Mouse (Mus musculus) mesoderm, embryonic 11.5 days (tissue): ENCODE results near the gene Zfp445.
"Not testable (repeated sequence)": the region's sequence is repeated elsewhere in the genome, so short reads cannot be mapped to it uniquely, and the experiment has no call there.

ENCODE experiments used
- DNase-seq: peaks from one replicate; pipeline ENCODE4 v3.0.0-alpha.2; 2012; ENCODE audit warnings: low read depth, low spot score

Zfp445 gene

GRCm38 (mm10) chr9:122865697-122866166, at the start of gene Zfp445:
Gene Zfp445, minus strand, starts transcription at chr9:122866006.
- peak; percentile 89 for DNase-seq

- peak; percentile 87 for DNase-seq
These were observed 37.1 kb upstream of the Zfp445 start for GRCm38 (mm10) chr9:122902717-122903535.

GRCm38 (mm10) chr9:122901047-122901446, 35.2 kb upstream of the Zfp445 start:
- no peak for DNase-seq

GRCm38 (mm10) chr9:122886372-122887179, 20.8 kb upstream of the Zfp445 start:
- peak; percentile 69 for DNase-seq

GRCm38 (mm10) chr9:122885385-122885784, 19.6 kb upstream of the Zfp445 start, which contains the start of gene Zkscan7:
Gene Zkscan7, plus strand, starts transcription at chr9:122885685.
- no peak for DNase-seq

- DNase-seq, result no peak
These were observed 9.3 kb upstream of the Zfp445 start for GRCm38 (mm10) chr9:122875145-122875544.

- DNase-seq, result no peak
These were observed 8.8 kb upstream of the Zfp445 start for GRCm38 (mm10) chr9:122874653-122875052.

GRCm38 (mm10) chr9:122872595-122872994, 6.8 kb upstream of the Zfp445 start:
- DNase-seq, result no peak

- DNase-seq, result no peak
These were observed 386 bp upstream of the Zfp445 start for GRCm38 (mm10) chr9:122866192-122866591.

GRCm38 (mm10) chr9:122864848-122865247, 958 bp downstream of the Zfp445 start:
- no peak for DNase-seq

- DNase-seq, result no peak
These were observed 2.1 kb downstream of the Zfp445 start for GRCm38 (mm10) chr9:122863731-122864130.

- no peak for DNase-seq
These were observed 5.1 kb downstream of the Zfp445 start for GRCm38 (mm10) chr9:122860752-122861151.

GRCm38 (mm10) chr9:122856716-122857115, 9.1 kb downstream of the Zfp445 start:
- DNase-seq, result no peak

- no peak for DNase-seq
These were observed 10.2 kb downstream of the Zfp445 start for GRCm38 (mm10) chr9:122855617-122856016.

GRCm38 (mm10) chr9:122855141-122855540, 10.7 kb downstream of the Zfp445 start:
- DNase-seq, result not testable (repeated sequence)

- DNase-seq, result no peak
These were observed 11.3 kb downstream of the Zfp445 start for GRCm38 (mm10) chr9:122854526-122854925.

GRCm38 (mm10) chr9:122847811-122848311, 17.9 kb downstream of the Zfp445 start:
- not testable (repeated sequence) for DNase-seq

GRCm38 (mm10) chr9:122846156-122846555, 19.6 kb downstream of the Zfp445 start:
- DNase-seq, result no peak

GRCm38 (mm10) chr9:122845621-122846020, 20.2 kb downstream of the Zfp445 start:
- no peak for DNase-seq

- no peak for DNase-seq
These were observed 22.0 kb downstream of the Zfp445 start, which contains the start of gene Gm35549 for GRCm38 (mm10) chr9:122843760-122844159. Gene Gm35549, minus strand, starts transcription at chr9:122844035.

- DNase-seq, result peak; percentile 54
These were observed 28.1 kb downstream of the Zfp445 start for GRCm38 (mm10) chr9:122837680-122838079.

- DNase-seq, result no peak
These were observed 28.6 kb downstream of the Zfp445 start for GRCm38 (mm10) chr9:122837216-122837615.
